Mouse (Mus musculus) erythroblast, adult 5-6 weeks (primary cell): Measurements from ENCODE around the gene Neurl2. TPM values are rescaled to one million over a fixed set of nuclear protein-coding genes. Genes with fewer than 3 reads are reported as not detected.
A peak's percentile ranks its signal among the peaks of the same experiment; 100 is the strongest.

Experiments used
- ATAC-seq: replicated peaks from 2 replicates; pipeline ENCODE4 v1.8.0; 2016; ENCODE audit warnings: moderate number of reproducible peaks, mild to moderate bottlenecking, moderate TSS enrichment, inconsistent platforms; ENCODE audit not compliant: poor library complexity, low FRiP score, severe bottlenecking
- total RNA-seq, 2 experiments: library from RNA; stranded (forward) in 1 of 2; stranded (reverse) in 1 of 2; fragments of 150-400 nt in 1 of 2; fragments of 200-764, 138-1000 nt in 1 of 2; gene quantifications; 2 replicates each; pipeline versions ENCODE4 v1.2.3 to v1.2.4; 2015 to 2017; ENCODE audit warnings: low replicate concordance in 2 of 2

Gene Neurl2
- total RNA-seq, 2 experiments from 2014 or later = 1.4 TPM; not detected in 1

DNA sequence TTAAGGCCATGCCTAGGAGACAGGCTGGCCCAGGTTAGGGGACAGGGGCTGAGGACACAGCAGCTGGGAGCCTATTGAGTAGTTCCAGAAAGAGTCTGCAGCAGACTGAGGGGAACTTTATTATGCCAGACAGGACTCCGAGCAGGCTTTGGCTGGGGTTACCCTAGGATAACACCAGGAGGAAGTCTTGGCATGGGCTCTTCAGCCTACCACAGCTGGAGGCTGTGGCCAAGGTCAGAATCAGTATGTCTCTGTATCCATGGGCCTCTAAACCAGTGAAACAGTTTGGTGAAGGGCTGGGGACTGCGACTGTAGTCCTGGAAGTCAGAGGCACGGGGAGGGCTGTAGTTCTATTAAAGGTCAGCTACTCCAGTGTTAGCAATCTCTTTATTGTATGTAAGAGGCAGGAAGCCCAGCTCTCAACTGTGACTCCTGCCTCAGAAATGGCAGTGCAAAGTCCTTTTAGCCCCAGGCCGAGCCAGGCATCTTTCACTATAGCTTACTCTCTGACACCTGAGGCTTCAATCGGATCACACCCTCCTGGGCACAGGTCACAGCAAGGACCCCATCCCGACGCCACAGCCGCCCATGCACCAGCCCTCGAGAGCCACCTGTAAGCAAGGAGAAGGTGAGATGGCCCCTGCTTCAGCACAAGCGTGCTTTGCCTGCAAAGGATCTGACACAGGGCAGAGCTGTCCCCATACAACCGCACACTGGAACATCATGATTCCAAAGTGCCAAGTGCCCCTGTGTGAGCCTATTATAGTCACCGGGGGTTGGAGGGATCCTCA lies 40.7 kb downstream of the Neurl2 start:
- 0 out of 2 replicates have a peak, but pooled peaks have one; percentile 6 for ATAC-seq

GRCm38 (mm10) chr2:164791841-164792261 lies 41.4 kb downstream of the Neurl2 start:
- ATAC-seq = no peak

GRCm38 (mm10) chr2:164790451-164790850 lies 42.8 kb downstream of the Neurl2 start:
- ATAC-seq = no peak

DNA sequence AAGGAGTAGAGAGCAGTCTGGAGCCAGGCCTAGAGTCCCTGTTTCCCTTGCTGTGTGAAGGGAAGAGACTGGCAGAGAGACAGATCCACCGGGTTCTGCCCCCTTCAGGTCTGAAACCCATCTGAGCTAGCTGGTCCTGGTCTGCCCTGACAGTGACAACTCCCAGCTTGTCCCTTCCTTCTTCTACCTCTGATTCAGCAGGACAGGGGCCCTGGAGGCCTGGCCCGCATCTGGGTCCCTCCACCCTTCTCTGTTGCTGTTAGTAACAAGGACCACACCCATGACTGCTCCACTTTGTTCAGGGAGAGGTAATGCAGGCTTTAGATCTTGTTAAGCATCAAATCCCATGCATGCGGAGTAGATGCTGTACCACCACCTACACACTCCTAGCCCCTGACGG lies 44.8 kb downstream of the Neurl2 start:
- no peak for ATAC-seq

- no peak for ATAC-seq
Observed at GRCm38 (mm10) chr2:164787779-164788178, 45.5 kb downstream of the Neurl2 start.

- no peak for ATAC-seq
Observed at GRCm38 (mm10) chr2:164787032-164787431, 46.2 kb downstream of the Neurl2 start.

DNA sequence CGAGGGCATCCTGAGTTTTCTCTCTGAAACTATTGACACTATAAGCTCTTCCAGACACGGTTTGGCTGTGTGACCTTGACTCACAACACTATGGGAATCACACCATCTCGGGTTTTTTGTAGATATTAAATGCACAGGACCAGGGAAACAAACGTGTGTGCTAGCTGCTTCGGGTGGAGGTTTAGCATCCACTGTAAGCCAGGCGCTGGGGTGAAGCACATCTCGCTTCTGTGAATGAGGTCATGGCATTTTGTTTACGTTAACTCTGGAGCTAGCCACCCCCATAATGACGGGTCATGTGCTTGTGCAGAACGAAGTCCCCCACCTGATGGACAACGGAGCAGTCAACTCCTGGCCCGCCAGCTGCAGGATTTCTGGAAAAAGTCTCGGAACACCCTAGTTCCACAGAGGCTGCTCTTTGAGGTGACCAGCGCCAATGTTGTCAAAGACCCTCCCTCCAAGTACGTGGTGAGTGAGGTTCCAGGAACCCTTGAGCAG lies 46.8 kb downstream of the Neurl2 start:
- peak; percentile 9; the same call in 1 of the 2 replicates for ATAC-seq

GRCm38 (mm10) chr2:164785481-164786387 lies 47.5 kb downstream of the Neurl2 start, which contains the start of gene Snx21:
Gene Snx21, plus strand, starts transcription at chr2:164785823.
- ATAC-seq = peak; percentile 62

DNA sequence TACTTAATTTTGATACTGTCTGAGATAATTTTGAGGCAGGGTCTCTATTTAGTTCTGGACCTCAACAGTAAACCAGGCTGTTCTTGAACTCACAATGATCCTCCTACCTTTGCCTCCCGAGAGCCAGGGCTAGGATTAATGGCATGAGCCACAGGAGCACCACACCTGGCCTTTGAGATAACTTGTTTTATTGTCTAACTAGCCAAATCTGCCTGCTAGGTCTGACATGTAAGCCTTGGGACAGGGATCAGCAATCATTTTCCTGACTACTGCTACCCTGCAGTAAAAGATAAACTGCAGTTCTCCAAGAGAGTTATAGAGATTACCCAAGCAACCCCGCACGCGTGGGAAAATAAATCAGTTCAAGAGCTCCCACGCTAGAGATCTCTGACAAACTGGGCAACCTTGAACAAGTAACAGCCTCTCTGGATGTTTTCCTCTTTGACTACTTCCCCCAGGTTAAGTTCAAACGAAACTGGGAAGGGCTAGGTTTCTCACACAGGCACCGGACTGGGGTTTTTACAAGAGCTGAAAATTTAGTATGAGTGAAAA lies 48.3 kb downstream of the Neurl2 start:
- no peak for ATAC-seq

- ATAC-seq = no peak
Observed at GRCm38 (mm10) chr2:164783926-164784581, 49.2 kb downstream of the Neurl2 start.

DNA sequence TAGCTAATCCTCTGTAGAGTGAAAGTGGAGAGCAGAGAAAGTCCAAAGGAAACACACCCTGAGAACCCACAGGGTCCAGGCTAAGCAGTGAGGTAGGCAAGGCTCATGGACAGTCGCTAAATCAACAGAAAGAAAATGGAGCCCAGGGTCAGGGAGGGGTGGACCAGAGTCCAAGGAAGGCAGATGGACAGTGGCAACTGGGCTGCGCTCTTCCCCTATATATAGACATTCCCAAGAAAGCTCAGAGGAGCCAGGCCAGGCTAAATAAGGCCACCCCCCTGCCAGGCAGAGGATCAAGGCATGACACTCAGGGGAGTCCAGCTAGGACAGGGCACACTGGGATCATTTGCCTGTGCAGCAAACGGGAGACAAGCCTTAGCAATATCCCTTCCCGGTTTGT lies 51.4 kb downstream of the Neurl2 start:
- ATAC-seq = no peak

Other genes starting within 250 kb of the Neurl2 start
- gene Wfdc6a, start 248.0 kb downstream of the Neurl2 start, total RNA-seq (2015; ENCODE audit: low replicate concordance) = not detected in 2 replicates
- not detected in 2 replicates for gene Wfdc6a, start 248.0 kb downstream of the Neurl2 start, total RNA-seq (2017; ENCODE audit: low replicate concordance)
- gene Eppin, start 239.9 kb downstream of the Neurl2 start, total RNA-seq (2015; ENCODE audit: low replicate concordance) = not detected in 2 replicates
- not detected in 2 replicates for gene Eppin, start 239.9 kb downstream of the Neurl2 start, total RNA-seq (2017; ENCODE audit: low replicate concordance)
- not detected in 2 replicates for gene Wfdc6b, start 219.9 kb downstream of the Neurl2 start, total RNA-seq (2015; ENCODE audit: low replicate concordance)
- not detected in 2 replicates for gene Wfdc6b, start 219.9 kb downstream of the Neurl2 start, total RNA-seq (2017; ENCODE audit: low replicate concordance)
- gene Wfdc8, start 219.8 kb downstream of the Neurl2 start, total RNA-seq (2015; ENCODE audit: low replicate concordance) = not detected in 2 replicates
- not detected in 2 replicates for gene Wfdc8, start 219.8 kb downstream of the Neurl2 start, total RNA-seq (2017; ENCODE audit: low replicate concordance)
- gene Wfdc16, start 194.7 kb downstream of the Neurl2 start, total RNA-seq (2015; ENCODE audit: low replicate concordance) = not detected in 2 replicates
- not detected in 2 replicates for gene Wfdc16, start 194.7 kb downstream of the Neurl2 start, total RNA-seq (2017; ENCODE audit: low replicate concordance)
- not detected in 2 replicates for gene Wfdc10, start 177.4 kb downstream of the Neurl2 start, total RNA-seq (2015; ENCODE audit: low replicate concordance)
- gene Wfdc10, start 177.4 kb downstream of the Neurl2 start, total RNA-seq (2017; ENCODE audit: low replicate concordance) = not detected in 2 replicates
- not detected in 2 replicates for gene Wfdc9, start 176.9 kb downstream of the Neurl2 start, total RNA-seq (2015; ENCODE audit: low replicate concordance)
- not detected in 2 replicates for gene Wfdc9, start 176.9 kb downstream of the Neurl2 start, total RNA-seq (2017; ENCODE audit: low replicate concordance)
- gene Wfdc11, start 159.4 kb downstream of the Neurl2 start, total RNA-seq (2015; ENCODE audit: low replicate concordance) = not detected in 2 replicates
- 0.77 TPM in 1 of 2 replicates, not detected in the other for gene Wfdc11, start 159.4 kb downstream of the Neurl2 start, total RNA-seq (2017; ENCODE audit: low replicate concordance)
- gene Wfdc13, start 148.3 kb downstream of the Neurl2 start, total RNA-seq (2015; ENCODE audit: low replicate concordance) = not detected in 2 replicates
- gene Wfdc13, start 148.3 kb downstream of the Neurl2 start, total RNA-seq (2017; ENCODE audit: low replicate concordance) = not detected in 2 replicates
- not detected in 2 replicates for gene Spint4, start 135.0 kb downstream of the Neurl2 start, total RNA-seq (2015; ENCODE audit: low replicate concordance)
- gene Spint4, start 135.0 kb downstream of the Neurl2 start, total RNA-seq (2017; ENCODE audit: low replicate concordance) = not detected in 2 replicates
- not detected in 2 replicates for gene Spint5, start 118.2 kb downstream of the Neurl2 start, total RNA-seq (2015; ENCODE audit: low replicate concordance)
- not detected in 2 replicates for gene Spint5, start 118.2 kb downstream of the Neurl2 start, total RNA-seq (2017; ENCODE audit: low replicate concordance)
- gene Wfdc3, start 87.5 kb downstream of the Neurl2 start, total RNA-seq (2015; ENCODE audit: low replicate concordance) = 16.7 and 19.9 TPM in 2 replicates
- gene Wfdc3, start 87.5 kb downstream of the Neurl2 start, total RNA-seq (2017; ENCODE audit: low replicate concordance) = 10.0 and 12.8 TPM in 2 replicates
- gene Dnttip1, start 87.5 kb downstream of the Neurl2 start, total RNA-seq (2015; ENCODE audit: low replicate concordance) = 79.2 and 130 TPM in 2 replicates
- 137 and 237 TPM in 2 replicates for gene Dnttip1, start 87.5 kb downstream of the Neurl2 start, total RNA-seq (2017; ENCODE audit: low replicate concordance)
- gene Ube2c, start 63.6 kb downstream of the Neurl2 start, total RNA-seq (2015; ENCODE audit: low replicate concordance) = 268 and 318 TPM in 2 replicates
- gene Ube2c, start 63.6 kb downstream of the Neurl2 start, total RNA-seq (2017; ENCODE audit: low replicate concordance) = 123 and 215 TPM in 2 replicates
- gene Tnnc2, start 53.5 kb downstream of the Neurl2 start, total RNA-seq (2015; ENCODE audit: low replicate concordance) = not detected in 2 replicates
- not detected in 2 replicates for gene Tnnc2, start 53.5 kb downstream of the Neurl2 start, total RNA-seq (2017; ENCODE audit: low replicate concordance)
- gene Snx21, start 47.6 kb downstream of the Neurl2 start, total RNA-seq (2015; ENCODE audit: low replicate concordance) = 2.1 and 2.9 TPM in 2 replicates
- 0.43 and 0.98 TPM in 2 replicates for gene Snx21, start 47.6 kb downstream of the Neurl2 start, total RNA-seq (2017; ENCODE audit: low replicate concordance)
- gene Acot8, start 28.6 kb downstream of the Neurl2 start, total RNA-seq (2015; ENCODE audit: low replicate concordance) = 9.6 and 10.0 TPM in 2 replicates
- gene Acot8, start 28.6 kb downstream of the Neurl2 start, total RNA-seq (2017; ENCODE audit: low replicate concordance) = 15.8 and 20.8 TPM in 2 replicates
- gene Zswim3, start 28.4 kb downstream of the Neurl2 start, total RNA-seq (2015; ENCODE audit: low replicate concordance) = 0.58 and 1.9 TPM in 2 replicates
- gene Zswim3, start 28.4 kb downstream of the Neurl2 start, total RNA-seq (2017; ENCODE audit: low replicate concordance) = 2.0 and 4.5 TPM in 2 replicates
- gene Zswim1, start 10.8 kb downstream of the Neurl2 start, total RNA-seq (2015; ENCODE audit: low replicate concordance) = 1.5 and 2.1 TPM in 2 replicates
- 0.60 and 1.1 TPM in 2 replicates for gene Zswim1, start 10.8 kb downstream of the Neurl2 start, total RNA-seq (2017; ENCODE audit: low replicate concordance)
- gene Spata25, start 4.9 kb downstream of the Neurl2 start, total RNA-seq (2015; ENCODE audit: low replicate concordance) = not detected in 2 replicates
- gene Spata25, start 4.9 kb downstream of the Neurl2 start, total RNA-seq (2017; ENCODE audit: low replicate concordance) = not detected in 2 replicates
- 26.8 and 36.1 TPM in 2 replicates for gene Ctsa, start 583 bp downstream of the Neurl2 start, total RNA-seq (2015; ENCODE audit: low replicate concordance)
- 33.5 and 39.9 TPM in 2 replicates for gene Ctsa, start 583 bp downstream of the Neurl2 start, total RNA-seq (2017; ENCODE audit: low replicate concordance)
- gene Pltp, start 24.3 kb upstream of the Neurl2 start, total RNA-seq (2015; ENCODE audit: low replicate concordance) = 0.58 and 0.84 TPM in 2 replicates
- 1.8 and 3.3 TPM in 2 replicates for gene Pltp, start 24.3 kb upstream of the Neurl2 start, total RNA-seq (2017; ENCODE audit: low replicate concordance)
- 5.6 and 22.6 TPM in 2 replicates for gene Pcif1, start 45.8 kb upstream of the Neurl2 start, total RNA-seq (2015; ENCODE audit: low replicate concordance)
- 19.0 and 30.5 TPM in 2 replicates for gene Pcif1, start 45.8 kb upstream of the Neurl2 start, total RNA-seq (2017; ENCODE audit: low replicate concordance)
- gene Zfp335, start 78.3 kb upstream of the Neurl2 start, total RNA-seq (2015; ENCODE audit: low replicate concordance) = 13.4 and 17.9 TPM in 2 replicates
- 9.9 and 10.3 TPM in 2 replicates for gene Zfp335, start 78.3 kb upstream of the Neurl2 start, total RNA-seq (2017; ENCODE audit: low replicate concordance)
- 73.6 and 120 TPM in 2 replicates for gene Mmp9, start 107.3 kb upstream of the Neurl2 start, total RNA-seq (2015; ENCODE audit: low replicate concordance)
- 31.4 and 35.7 TPM in 2 replicates for gene Mmp9, start 107.3 kb upstream of the Neurl2 start, total RNA-seq (2017; ENCODE audit: low replicate concordance)
- gene Slc12a5, start 127.3 kb upstream of the Neurl2 start, total RNA-seq (2015; ENCODE audit: low replicate concordance) = not detected in 2 replicates
- gene Slc12a5, start 127.3 kb upstream of the Neurl2 start, total RNA-seq (2017; ENCODE audit: low replicate concordance) = not detected in 2 replicates
- gene Ncoa5, start 201.4 kb upstream of the Neurl2 start, total RNA-seq (2015; ENCODE audit: low replicate concordance) = 1.2 and 5.4 TPM in 2 replicates
- 10.3 and 15.6 TPM in 2 replicates for gene Ncoa5, start 201.4 kb upstream of the Neurl2 start, total RNA-seq (2017; ENCODE audit: low replicate concordance)
- gene Cd40, start 222.2 kb upstream of the Neurl2 start, total RNA-seq (2015; ENCODE audit: low replicate concordance) = 10.2 TPM in 1 of 2 replicates, not detected in the other
- 3.6 and 5.1 TPM in 2 replicates for gene Cd40, start 222.2 kb upstream of the Neurl2 start, total RNA-seq (2017; ENCODE audit: low replicate concordance)